Comparison of ENCODE assay signal across 14 mouse cellular contexts in genomic region chr4:145640416-145641185, GRCm38 (mm10). TPM values are rescaled to one million over a fixed set of nuclear protein-coding genes. Genes with fewer than 3 reads are reported as not detected.
DNase-seq lines count a peak whose midpoint lies in the region; ATAC-seq and TF ChIP-seq lines count a peak whose summit lies in the region.
"Not testable (repeated sequence)": the region's sequence is repeated elsewhere in the genome, so short reads cannot be mapped to it uniquely, and the experiment has no call there.
"Had no signal": no experiment of that assay in that cellular context is flagged by ENCODE, and none has a peak within 500 bp of the region (broad histone marks: within the 10 kb centered on the region; RNA-seq: fewer than 3 reads in every experiment).

No protein-coding gene starts in this region.

- H3K9me3 ChIP-seq in ES-Bruce4 (replicated peaks; ENCODE audit: control insufficient read depth, insufficient read depth, low read length, poor library complexity, severe bottlenecking); heart, embryonic 11.5 days (replicated peaks; ENCODE audit: control insufficient read depth, low read length); intestine, embryonic 14.5 days (ENCODE audit: control insufficient read depth, low read length); limb, embryonic 12.5 days; stomach, embryonic 16.5 days (replicated peaks; ENCODE audit: control insufficient read depth, low read length): not testable (repeated sequence)

- TF ChIP-seq POLR2A in ES-Bruce4 (IDR thresholded peaks at IDR 0.05; ENCODE audit: insufficient read depth, low read length): not testable (repeated sequence)

- not testable (repeated sequence) for TF ChIP-seq CTCF in ES-Bruce4 (IDR thresholded peaks at IDR 0.05; ENCODE audit: low read depth, low read length)

- peak; percentile 2 for DNase-seq in embryo, embryonic 9.5 days (ENCODE audit: extremely low spot score)
- DNase-seq in intestine, embryonic 14.5 days (ENCODE audit: low spot score): peak; percentile 51
- peak; percentile 9 for DNase-seq in mesoderm, embryonic 11.5 days (ENCODE audit: low read depth, low spot score)

- peak overlapping the region; percentile 20; the same call in 1 of the 2 replicates for H3K27ac ChIP-seq in ES-Bruce4 (ENCODE audit: insufficient read depth, low read length)
- H3K27ac ChIP-seq in heart, embryonic 11.5 days (ENCODE audit: low read depth, low read length); intestine, embryonic 14.5 days (ENCODE audit: low read depth); limb, embryonic 12.5 days; stomach, embryonic 16.5 days (ENCODE audit: low read length): not testable (repeated sequence)

- H3K4me2 ChIP-seq in heart, embryonic 11.5 days: peak overlapping the region; percentile 40
- 0 out of 2 replicates have a peak overlapping the region, but pooled peaks have one; percentile 18 for H3K4me2 ChIP-seq in intestine, embryonic 14.5 days (ENCODE audit: low read length)
- H3K4me2 ChIP-seq in limb, embryonic 12.5 days: peak overlapping the region; percentile 26
- not testable (repeated sequence) for H3K4me2 ChIP-seq in stomach, embryonic 16.5 days (ENCODE audit: low read depth, low read length)

- TF ChIP-seq EP300 in ES-Bruce4 (IDR thresholded peaks at IDR 0.05; ENCODE audit: insufficient read depth, low read depth, low read length): not testable (repeated sequence)

- WGBS in heart, embryonic 11.5 days (ENCODE audit: insufficient replicate concordance): 20% methylated on average over 77 of the region's 83 CpGs
- 24% methylated on average over 72 of the region's 83 CpGs for WGBS in intestine, embryonic 14.5 days
- WGBS in limb, embryonic 12.5 days: 20% methylated on average over 83 of the region's 83 CpGs
- WGBS in stomach, embryonic 16.5 days: 23% methylated on average over 81 of the region's 83 CpGs

- H3K4me3 ChIP-seq in ES-Bruce4 (ENCODE audit: low read depth, low read length): peak overlapping the region; percentile 46
- peak overlapping the region; percentile 25; the same call in 1 of the 2 replicates for H3K4me3 ChIP-seq in heart, embryonic 11.5 days (ENCODE audit: low read depth, low read length)
- not testable (repeated sequence) for H3K4me3 ChIP-seq in intestine, embryonic 14.5 days (ENCODE audit: low read depth, low read length)
- H3K4me3 ChIP-seq in limb, embryonic 12.5 days (replicated peaks): peak overlapping the region; percentile 18; the same call in 1 of the 2 replicates
- H3K4me3 ChIP-seq in stomach, embryonic 16.5 days (replicated peaks; ENCODE audit: low read length): 0 out of 2 replicates have a peak overlapping the region, but pooled peaks have one; percentile 8

- peak overlapping the region; percentile 51 for H3K9ac ChIP-seq in ES-Bruce4 (ENCODE audit: low read depth, poor library complexity, severe bottlenecking)
- H3K9ac ChIP-seq in heart, embryonic 11.5 days (ENCODE audit: low read depth, low read length); intestine, embryonic 14.5 days (ENCODE audit: low read length); limb, embryonic 12.5 days (replicated peaks); stomach, embryonic 16.5 days (ENCODE audit: low read length): not testable (repeated sequence)

- H3K36me3 ChIP-seq in ES-Bruce4 (ENCODE audit: control insufficient read depth, insufficient read depth, low read length, poor library complexity, severe bottlenecking); heart, embryonic 11.5 days (ENCODE audit: control insufficient read depth, insufficient read depth, low read length); intestine, embryonic 14.5 days (ENCODE audit: control insufficient read depth, insufficient read depth, low read length); limb, embryonic 12.5 days; stomach, embryonic 16.5 days (ENCODE audit: control insufficient read depth, insufficient read depth, low read length): not testable (repeated sequence)

- ATAC-seq in heart, embryonic 11.5 days (replicated peaks; ENCODE audit: insufficient number of reproducible peaks, low FRiP score, low TSS enrichment); intestine, embryonic 14.5 days (replicated peaks; ENCODE audit: low FRiP score, low TSS enrichment, low read depth); limb, embryonic 12.5 days (ENCODE audit: insufficient number of reproducible peaks, insufficient read depth, low FRiP score, low TSS enrichment, low read depth); stomach, embryonic 16.5 days (ENCODE audit: insufficient read depth, low FRiP score): not testable (repeated sequence)

- H3K27me3 ChIP-seq in ES-Bruce4 (ENCODE audit: control insufficient read depth, insufficient read depth, low read length, poor library complexity, severe bottlenecking); heart, embryonic 11.5 days (ENCODE audit: control insufficient read depth, insufficient read depth, low read length); intestine, embryonic 14.5 days (replicated peaks; ENCODE audit: control insufficient read depth, insufficient read depth, low read length); limb, embryonic 12.5 days; stomach, embryonic 16.5 days (ENCODE audit: control insufficient read depth, insufficient read depth, low read length): not testable (repeated sequence)

- H3K4me1 ChIP-seq in ES-Bruce4 (ENCODE audit: control insufficient read depth, insufficient read depth, low read length); heart, embryonic 11.5 days (ENCODE audit: control insufficient read depth, insufficient read depth, low read length); intestine, embryonic 14.5 days (replicated peaks; ENCODE audit: control insufficient read depth, insufficient read depth, low read length); limb, embryonic 12.5 days (replicated peaks); stomach, embryonic 16.5 days (ENCODE audit: control insufficient read depth, insufficient read depth, low read length): not testable (repeated sequence)

RNA-seq across cellular contexts. Expression of gene Zfp980, which starts 29.9 kb away (rescaled TPM):
- 31.9 and 38.1 TPM in 2 replicates for polyA plus RNA-seq in ES-Bruce4 (2011; ENCODE audit: insufficient read depth, insufficient read length, low read depth, missing spikeins)
- not detected in 2 replicates for polyA plus RNA-seq in heart, embryonic 11.5 days (2014; fragmentation: Nextera tagmentation; extraction: Ambion mirVana)
- not detected in 2 replicates for polyA plus RNA-seq in intestine, embryonic 14.5 days (2014; fragmentation: Nextera tagmentation; extraction: Ambion mirVana)
- polyA plus RNA-seq in limb, embryonic 12.5 days (2016; fragmentation: Nextera tagmentation; extraction: Ambion mirVana): not detected in 2 replicates
- polyA plus RNA-seq in stomach, embryonic 16.5 days (2015; fragmentation: Nextera tagmentation; extraction: Ambion mirVana): not detected in 2 replicates
- polyA plus RNA-seq: forebrain, postnatal 0 days; heart, embryonic 16.5 days; hindbrain, postnatal 0 days; kidney, postnatal 0 days; macrophage; midbrain, postnatal 0 days; spleen, adult 2 months had no signal

RNA-seq across cellular contexts. Expression of gene Gm13212, which starts 55.6 kb away (rescaled TPM):
- polyA plus RNA-seq in ES-Bruce4 (2011; ENCODE audit: insufficient read depth, insufficient read length, low read depth, missing spikeins): 19.5 and 20.1 TPM in 2 replicates
- 3.7 and 5.2 TPM in 2 replicates for polyA plus RNA-seq in heart, embryonic 11.5 days (2014; fragmentation: Nextera tagmentation; extraction: Ambion mirVana)
- 4.1 and 4.4 TPM in 2 replicates for polyA plus RNA-seq in intestine, embryonic 14.5 days (2014; fragmentation: Nextera tagmentation; extraction: Ambion mirVana)
- 1.5 and 2.2 TPM in 2 replicates for polyA plus RNA-seq in limb, embryonic 12.5 days (2016; fragmentation: Nextera tagmentation; extraction: Ambion mirVana)
- 1.4 and 1.8 TPM in 2 replicates for polyA plus RNA-seq in stomach, embryonic 16.5 days (2015; fragmentation: Nextera tagmentation; extraction: Ambion mirVana)

Comparison
In these comparisons a context has a peak if more than half of its experiments do, and no peak if none do; other contexts are left out.
1. RNA of gene Zfp980, which starts 29.9 kb away (polyA plus RNA-seq): 31.9 to 38.1 TPM in ES-Bruce4; not detected in intestine, embryonic 14.5 days, not detected in stomach, embryonic 16.5 days, not detected in heart, embryonic 11.5 days and not detected in limb, embryonic 12.5 days; every median in the first group is over 10 times any median in the second.
2. Peak in every context shown above with its lines, with median percentiles within 50 percentile points of each other: DNase-seq.